Mouse (Mus musculus) CH12.LX (cell line): ENCODE results near the gene Sez6l2. TPM values are rescaled to one million over a fixed set of nuclear protein-coding genes. Genes with fewer than 3 reads are reported as not detected.

ENCODE experiments used
- DNase-seq: peaks from one replicate; pipeline ENCODE4 v3.0.0-alpha.2; 2013; ENCODE audit errors: extremely low read depth
- H3K27ac ChIP-seq: 2 replicates; pipeline ENCODE4 v1.5.1; 2012; ENCODE audit warnings: low read depth, mild to moderate bottlenecking, control low read depth, moderate library complexity; ENCODE audit not compliant: insufficient read depth
- H3K27me3 ChIP-seq: replicated peaks from 2 replicates; pipeline ENCODE3; 2012; ENCODE audit warnings: inconsistent platforms
- H3K36me3 ChIP-seq, 2 experiments: replicated peaks in 1 of 2; 2 replicates each; pipeline versions ENCODE3 to v1.6.1; 2012; ENCODE audit warnings: inconsistent platforms in 1 of 2, low read length in 1 of 2, mild to moderate bottlenecking in 1 of 2, mixed read lengths in 1 of 2, moderate library complexity in 1 of 2; ENCODE audit not compliant: control insufficient read depth in 1 of 2, insufficient read depth in 1 of 2
- H3K4me1 ChIP-seq, 2 experiments: 2 replicates each; pipeline ENCODE4 v1.6.1; 2012; ENCODE audit warnings: inconsistent platforms in 1 of 2, moderate library complexity in 1 of 2; ENCODE audit not compliant: insufficient read depth in 2 of 2, control insufficient read depth in 1 of 2
- H3K4me2 ChIP-seq: 2 replicates; pipeline ENCODE4 v1.6.1; 2012; ENCODE audit warnings: low read depth, mild to moderate bottlenecking, control low read depth; ENCODE audit not compliant: poor library complexity, insufficient read depth, severe bottlenecking
- H3K4me3 ChIP-seq, 3 experiments: fragments of 150-350 bp in 1 of 3; sonication (generic) in 1 of 3; replicated peaks in 1 of 3; 2 replicates each; pipeline versions ENCODE3 to v1.5.1; 2011 to 2012; ENCODE audit warnings: low read depth in 2 of 3, low read length in 2 of 3, mild to moderate bottlenecking in 2 of 3, moderate library complexity in 2 of 3, control low read depth in 1 of 3, improper control_type of control experiment in 1 of 3, inconsistent platforms in 1 of 3, mixed read lengths in 1 of 3; ENCODE audit not compliant: poor library complexity in 1 of 3
- H3K79me2 ChIP-seq: replicated peaks from 2 replicates; pipeline ENCODE4 v1.6.1; 2012; ENCODE audit warnings: mild to moderate bottlenecking, moderate library complexity; ENCODE audit not compliant: control insufficient read depth, poor library complexity, insufficient read depth, severe bottlenecking; ENCODE audit errors: extremely low read depth
- H3K9ac ChIP-seq: 2 replicates; pipeline ENCODE4 v1.6.1; 2012; ENCODE audit warnings: low read depth, mild to moderate bottlenecking, control low read depth, moderate library complexity; ENCODE audit not compliant: insufficient read depth
- H3K9me3 ChIP-seq: replicated peaks from 2 replicates; pipeline ENCODE3; 2012; ENCODE audit warnings: low read length, inconsistent platforms, mixed read lengths
- CHD1 ChIP-seq: IDR thresholded peaks from 2 replicates; pipeline ENCODE4 v1.6.1; 2012; ENCODE audit warnings: low read depth, low read length, improper control_type of control experiment, inconsistent platforms
- CHD2 ChIP-seq: IDR thresholded peaks from 2 replicates; pipeline ENCODE4 v1.6.1; 2011; ENCODE audit warnings: low read length, improper control_type of control experiment
- CTCF ChIP-seq, 2 experiments: IDR thresholded peaks in 1 of 2; conservative IDR thresholded peaks in 1 of 2; 2 replicates each; pipeline ENCODE4 v1.5.1; 2011 to 2012; ENCODE audit warnings: low read depth in 2 of 2, low read length in 2 of 2, improper control_type of control experiment in 1 of 2, inconsistent platforms in 1 of 2, mild to moderate bottlenecking in 1 of 2, moderate library complexity in 1 of 2
- E2F4 ChIP-seq: IDR thresholded peaks from 2 replicates; pipeline ENCODE4 v1.6.1; 2011; ENCODE audit warnings: low read depth, low read length, improper control_type of control experiment; ENCODE audit not compliant: insufficient replicate concordance
- ELF1 ChIP-seq: IDR thresholded peaks from 2 replicates; pipeline ENCODE4 v1.6.1; 2014; ENCODE audit warnings: low read depth, mild to moderate bottlenecking, inconsistent platforms, low read length, improper control_type of control experiment
- ETS1 ChIP-seq: conservative IDR thresholded peaks from 2 replicates; pipeline ENCODE4 v1.6.1; 2012; ENCODE audit warnings: low read depth, mild to moderate bottlenecking, inconsistent platforms, low read length, improper control_type of control experiment, moderate library complexity
- IRF4 ChIP-seq: IDR thresholded peaks from 2 replicates; pipeline ENCODE4 v1.6.1; 2014; ENCODE audit warnings: low read depth, mild to moderate bottlenecking, inconsistent platforms, low read length, improper control_type of control experiment
- MAX ChIP-seq: IDR thresholded peaks from 2 replicates; pipeline ENCODE4 v1.6.1; 2011; ENCODE audit warnings: low read length, improper control_type of control experiment
- MEF2A ChIP-seq: IDR thresholded peaks from 2 replicates; pipeline ENCODE4 v1.6.1; 2014; ENCODE audit warnings: low read depth, mild to moderate bottlenecking, inconsistent platforms, low read length, improper control_type of control experiment, borderline replicate concordance
- MYC ChIP-seq: IDR thresholded peaks from 2 replicates; pipeline ENCODE4 v1.6.1; 2011; ENCODE audit warnings: low read depth, mild to moderate bottlenecking, improper control_type of control experiment, low read length
- POLR2A ChIP-seq: IDR thresholded peaks from 2 replicates; pipeline ENCODE4 v1.6.1; 2011; ENCODE audit warnings: low read depth, mild to moderate bottlenecking, improper control_type of control experiment, low read length
- RAD21 ChIP-seq: IDR thresholded peaks from 2 replicates; pipeline ENCODE4 v1.6.1; 2011; ENCODE audit warnings: low read depth, mild to moderate bottlenecking, low read length, improper control_type of control experiment, moderate library complexity
- RCOR1 ChIP-seq: conservative IDR thresholded peaks from 2 replicates; pipeline ENCODE4 v1.6.1; 2012; ENCODE audit warnings: low read depth, mild to moderate bottlenecking, inconsistent platforms, low read length, improper control_type of control experiment
- SMC3 ChIP-seq: IDR thresholded peaks from 2 replicates; pipeline ENCODE4 v1.6.1; 2011; ENCODE audit warnings: low read depth, low read length, improper control_type of control experiment
- TCF12 ChIP-seq: IDR thresholded peaks from 2 replicates; pipeline ENCODE4 v1.6.1; 2014; ENCODE audit warnings: low read depth, mild to moderate bottlenecking, inconsistent platforms, low read length, improper control_type of control experiment
- USF1 ChIP-seq: IDR thresholded peaks from 2 replicates; pipeline ENCODE4 v1.6.1; 2014; ENCODE audit warnings: low read depth, mild to moderate bottlenecking, inconsistent platforms, low read length, improper control_type of control experiment
- ZKSCAN1 ChIP-seq: IDR thresholded peaks from 2 replicates; pipeline ENCODE4 v1.6.1; 2012; ENCODE audit warnings: low read depth, inconsistent platforms, low read length, improper control_type of control experiment, borderline replicate concordance
- ZNF384 ChIP-seq: IDR thresholded peaks from 2 replicates; pipeline ENCODE4 v1.6.1; 2012; ENCODE audit warnings: low read depth, low read length, improper control_type of control experiment, inconsistent platforms
- dilution Hi-C: fragments of 300-500 bp; cut with MboI; formaldehyde crosslinking; loops from 2 replicates; pipeline ENCODE4 v1.14.3; 2020; ENCODE audit warnings: low sequenced_read_pairs; ENCODE audit not compliant: extremely low pct_unique_long_range_greater_than_20kb, extremely low pct_ligation_motif_present
- in situ Hi-C: fragments of 300-500 bp; cut with MboI; formaldehyde crosslinking; loops from 3 replicates; pipeline ENCODE4 v1.14.3; 2019; ENCODE audit warnings: low sequenced_read_pairs, low pct_ligation_motif_present, low pct_unique_long_range_greater_than_20kb, mixed read lengths
- polyA plus RNA-seq: library from polyadenylated mRNA; unstranded; fragments of >175 nt; gene quantifications from 2 replicates; pipeline ENCODE4 v1.2.1, GENCODE M21; 2012; ENCODE audit warnings: low read depth; ENCODE audit not compliant: insufficient read length
- total RNA-seq, 2 experiments: library from RNA; depleted of rRNA; stranded (reverse); fragments of 300-350 nt in 1 of 2; fragments of >200 nt in 1 of 2; gene quantifications; 2 replicates each; pipeline ENCODE4 v1.2.3; 2012 to 2014

Sez6l2 gene
- total and polyA plus RNA-seq, 3 experiments, result 7.2 to 29.3 (median 9.9) TPM

DNA sequence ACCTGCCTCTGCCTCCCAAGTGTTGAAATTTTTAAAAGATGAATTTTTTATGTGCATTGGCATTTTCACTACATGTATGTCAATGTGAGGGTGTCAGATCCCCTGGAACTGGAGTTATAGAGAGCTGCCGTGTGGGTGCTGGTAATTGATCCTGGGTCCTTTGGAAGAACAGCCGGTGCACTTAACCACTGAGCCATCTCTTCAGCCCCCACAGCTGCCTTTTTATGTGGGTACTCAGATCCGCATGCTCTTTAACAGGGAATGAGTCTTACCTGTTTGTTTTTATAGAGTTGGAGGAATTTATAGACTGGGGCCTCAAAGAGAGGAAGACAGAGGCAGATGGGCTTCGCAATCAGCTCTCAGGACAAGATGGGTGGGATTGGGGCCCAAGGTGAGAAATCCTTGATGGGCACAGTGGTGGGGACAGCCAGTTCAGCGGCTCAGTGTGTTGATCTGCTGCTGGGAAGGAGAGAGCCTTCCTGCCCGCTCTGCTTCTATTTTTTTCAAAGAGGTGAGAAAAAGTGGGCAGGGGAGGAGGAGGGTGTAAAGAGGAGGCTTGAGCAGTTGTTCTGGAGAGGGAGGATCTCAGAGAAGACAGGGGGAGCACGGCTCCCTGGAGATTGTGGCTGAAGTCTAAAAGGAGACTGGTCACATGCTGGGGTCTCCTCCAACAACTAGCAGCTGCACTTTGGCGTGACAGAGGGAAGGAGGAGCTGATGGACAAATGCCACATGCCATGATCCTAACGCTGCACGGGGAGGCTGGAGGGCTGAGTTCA, 34.5 kb downstream of the Sez6l2 start:
- Histone ChIP-seq H3K4me3 (no peak overlapping the region), H3K27ac (no peak overlapping the region), H3K9me3 (no peaks in the 10 kb centered on the region), H3K36me3 (peaks cover 33 to 92% of the 10 kb centered on the region in 2 experiments), H3K79me2 (no peaks in the 10 kb centered on the region), H3K4me1 (peaks cover under 1 to 3% of the 10 kb centered on the region in 2 experiments; a peak in 3 of 4 replicates), H3K27me3 (no peaks in the 10 kb centered on the region), H3K9ac (no peak overlapping the region), H3K4me2 (no peak overlapping the region)
- dilution Hi-C loops (no loop called here), in situ Hi-C loops (loop anchor here (5.0 to 25.0 kb wide), 2 partner anchors 38 to 802 kb away; partner anchors contain the start of genes Asphd1, Gm49388 and Setd1a)
- no peak for DNase-seq
- TF ChIP-seq CTCF (conservative IDR thresholded peaks at IDR 0.05 in 1 of 2, IDR thresholded peaks at IDR 0.05 in 1 of 2; ENCODE audit: low read depth in 2 of 2, low read length in 2 of 2) (no peak), POLR2A (no peak), ETS1 (no peak), CHD2 (no peak), RAD21 (no peak), USF1 (no peak), MYC (no peak), MAX (no peak), ELF1 (no peak), IRF4 (no peak), E2F4 (no peak), ZKSCAN1 (no peak), TCF12 (no peak), CHD1 (no peak), RCOR1 (no peak), ZNF384 (no peak)

DNA sequence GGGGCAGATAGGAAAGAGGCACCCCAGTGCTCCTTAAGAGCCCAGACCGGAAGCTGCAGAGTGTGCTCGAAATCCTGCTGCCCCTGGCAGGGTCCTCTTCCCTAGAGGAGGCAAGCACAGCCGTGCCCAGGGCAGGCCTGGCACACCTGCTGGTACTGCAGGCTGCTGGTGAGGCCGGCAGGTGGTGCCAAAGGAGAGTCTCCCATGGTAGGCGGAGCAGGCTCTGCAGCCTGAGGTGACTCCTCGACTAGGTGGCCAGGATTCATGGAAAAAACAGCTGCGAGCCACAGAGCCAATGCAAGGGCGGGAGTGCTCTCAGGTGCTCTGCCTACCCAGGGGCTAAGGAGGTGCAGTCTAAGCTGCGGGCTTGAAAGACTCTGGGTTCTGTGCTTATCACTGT, 36.0 kb downstream of the Sez6l2 start:
- no peaks in the 10 kb centered on the region for H3K9me3 ChIP-seq
- H3K4me3 ChIP-seq, result no peak overlapping the region
- DNase-seq, result no peak
- H3K27me3 ChIP-seq, result no peaks in the 10 kb centered on the region
- no peak for TF ChIP-seq MEF2A
- TF ChIP-seq SMC3, result peak; percentile 34
- TF ChIP-seq MAX, result no peak
- TF ChIP-seq CTCF (conservative IDR thresholded peaks at IDR 0.05 in 1 of 2, IDR thresholded peaks at IDR 0.05 in 1 of 2; ENCODE audit: low read depth in 2 of 2, low read length in 2 of 2), result peak in 1 of 2 experiments; percentile 38; a peak in 2 of 4 replicates
- TF ChIP-seq RAD21, result peak; percentile 12
- TF ChIP-seq, all 38 proteins: peak for 3
- Histone ChIP-seq H3K79me2 (no peaks in the 10 kb centered on the region), H3K27ac (no peak overlapping the region), H3K36me3 (peaks cover 25 to 91% of the 10 kb centered on the region in 2 experiments), H3K4me2 (no peak overlapping the region), H3K9ac (no peak overlapping the region), H3K4me1 (no peaks in the 10 kb centered on the region)
- in situ Hi-C loops (loop anchor here (25.0 kb wide), 1 partner anchor 801 kb away; the partner anchor contains the start of genes Gm49388 and Setd1a), dilution Hi-C loops (no loop called here)
